21 mouse cellular contexts compared by ENCODE assay signal in the genomic region with DNA sequence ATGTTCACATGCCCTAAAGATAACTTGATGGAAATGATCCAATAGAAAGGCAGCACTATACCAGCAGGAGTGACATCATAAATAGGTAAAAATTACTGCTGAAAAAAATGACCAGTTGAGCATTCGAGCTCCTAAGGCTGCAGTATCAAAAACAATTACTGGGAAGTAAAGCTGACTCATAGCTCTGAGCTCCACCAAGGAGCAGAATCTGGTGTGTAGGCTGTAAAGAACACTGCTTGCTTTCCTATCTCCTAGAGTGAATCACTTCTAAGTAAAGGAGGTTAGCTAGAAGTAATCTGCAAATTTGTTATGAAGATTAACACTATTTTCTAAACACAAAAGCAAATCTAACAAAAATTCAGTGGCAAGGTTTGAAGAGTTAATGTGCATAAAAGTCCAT.
A peak's percentile ranks its signal among the peaks of the same experiment; 100 is the strongest.
DNase-seq lines count a peak whose midpoint lies in the region; ATAC-seq lines count a peak whose summit lies in the region.
"Had no signal": no experiment of that assay in that cellular context is flagged by ENCODE, and none has a peak within 500 bp of the region (broad histone marks: within the 10 kb centered on the region; RNA-seq: fewer than 3 reads in every experiment).

No protein-coding gene starts in this region.

- intact Hi-C loops in left cerebral cortex, postnatal 36 days (cut with DNase I): no loop called here

- DNase-seq in frontal cortex, postnatal 14 days (ENCODE audit: low spot score in 2 of 2): no peak
- DNase-seq in left cerebral cortex, adult 11 months (ENCODE audit: low spot score): peak; percentile 2
- DNase-seq in left cerebral cortex, postnatal 36 days (ENCODE audit: low spot score in 2 of 2): no peak
- peak; percentile 59 for DNase-seq in brain, adult 2 months (ENCODE audit: low read depth, low spot score)
- DNase-seq in ovary, postnatal 36 days (ENCODE audit: low spot score): no peak
- DNase-seq: adrenal gland, adult 2 months; adrenal gland, postnatal 14 days; B cell, adult 2 months; cerebellum, adult 11-12 months; cerebellum, adult 8-10 months; cerebellum, postnatal 10 days; cerebellum, postnatal 36 days; embryo, embryonic 11 days; gastrocnemius, adult 2 months; gastrocnemius, postnatal 14 days; heart, adult 11 months had no signal

- ATAC-seq in frontal cortex, adult (ENCODE audit: low TSS enrichment): peak; percentile 100
- ATAC-seq: forebrain, embryonic 13.5 days; forebrain, embryonic 16.5 days; hindbrain, embryonic 16.5 days; intestine, embryonic 15.5 days had no signal

Comparison
In these comparisons a context has a peak if more than half of its experiments do, and no peak if none do; other contexts are left out.
1. DNase-seq: peak in left cerebral cortex, adult 11 months (single experiment) and brain, adult 2 months (single experiment); none in frontal cortex, postnatal 14 days (0 of 2), left cerebral cortex, postnatal 36 days (0 of 2) and ovary, postnatal 36 days (single experiment).